Mouse (Mus musculus) neural tube, embryonic 13.5 days (tissue): ENCODE results near the gene Chrng. TPM values are rescaled to one million over a fixed set of nuclear protein-coding genes. Genes with fewer than 3 reads are reported as not detected.

Source experiments
- polyA plus RNA-seq: library from polyadenylated mRNA; unstranded; fragments of >200 nt; fragmentation: Nextera tagmentation; extraction: Ambion mirVana; gene quantifications from 2 replicates; pipeline ENCODE4 v1.2.1, GENCODE M21; 2015

Gene Chrng
- polyA plus RNA-seq, 1 experiment from 2014 or later = 0.57 TPM

Other genes with a start within 250 kb of the Chrng start
- gene Alppl2, start 114.7 kb upstream of the Chrng start, polyA plus RNA-seq = not detected in 2 replicates
- gene Alpi, start 103.1 kb upstream of the Chrng start, polyA plus RNA-seq = not detected in 2 replicates
- gene Akp3, start 79.7 kb upstream of the Chrng start, polyA plus RNA-seq = not detected in 2 replicates
- gene Ecel1, start 48.1 kb upstream of the Chrng start, polyA plus RNA-seq = 62.4 and 73.8 TPM in 2 replicates
- 6.6 and 7.1 TPM in 2 replicates for gene Prss56, start 21.3 kb upstream of the Chrng start, polyA plus RNA-seq
- 0.31 and 0.62 TPM in 2 replicates for gene Chrnd, start 14.1 kb upstream of the Chrng start, polyA plus RNA-seq
- gene Eif4e2, start 9.3 kb downstream of the Chrng start, polyA plus RNA-seq = 108 and 115 TPM in 2 replicates
- gene Efhd1, start 59.7 kb downstream of the Chrng start, polyA plus RNA-seq = 1.2 and 1.9 TPM in 2 replicates
- 69.4 and 73.3 TPM in 2 replicates for gene Gigyf2, start 122.3 kb downstream of the Chrng start, polyA plus RNA-seq
- 0.70 and 5.3 TPM in 2 replicates for gene Kcnj13, start 190.1 kb downstream of the Chrng start, polyA plus RNA-seq